Mouse (Mus musculus): Measurements from ENCODE around the gene Ncan.

Gene Ncan

DNA sequence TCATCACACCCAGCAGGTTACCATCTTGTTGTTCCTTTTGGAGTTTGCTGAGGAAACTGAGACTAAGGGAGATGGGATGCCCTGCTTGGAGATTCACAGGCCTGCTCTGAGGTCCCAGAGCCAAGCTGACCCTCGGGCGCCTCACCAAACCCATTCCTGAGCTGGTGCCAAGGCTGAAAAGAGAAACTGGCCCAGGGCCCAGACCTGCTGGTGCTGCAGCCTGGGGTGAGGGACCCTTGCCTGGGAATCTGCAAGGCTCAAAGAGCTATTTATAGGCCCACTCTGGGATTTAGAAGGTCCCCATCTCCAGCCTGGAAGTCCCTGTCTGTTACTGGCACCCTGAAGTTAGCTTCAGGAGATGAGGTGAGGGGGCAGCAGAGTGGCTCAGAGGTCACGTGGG, 7.8 kb upstream of the Ncan start:
- peak; percentile 48 for DNase-seq

DNA sequence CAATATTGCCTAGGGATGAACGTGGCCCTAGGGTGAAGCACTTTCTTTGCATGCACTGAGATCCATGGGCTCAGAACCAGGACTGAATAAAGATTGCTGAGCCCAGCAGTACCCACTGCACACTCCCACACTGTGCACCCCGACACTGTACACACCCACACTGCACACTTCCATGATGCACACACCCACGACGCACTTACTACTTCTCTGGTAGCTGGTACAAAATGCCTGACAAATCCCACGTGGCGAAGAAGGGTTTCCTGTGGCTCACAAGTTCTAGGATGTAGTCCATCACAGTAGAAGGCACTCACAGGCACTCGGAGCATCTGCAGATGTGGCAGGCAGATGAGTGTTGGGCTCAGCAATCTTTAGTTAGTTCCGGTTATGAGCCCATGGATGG, 4.3 kb upstream of the Ncan start:
- no peak for DNase-seq

DNA sequence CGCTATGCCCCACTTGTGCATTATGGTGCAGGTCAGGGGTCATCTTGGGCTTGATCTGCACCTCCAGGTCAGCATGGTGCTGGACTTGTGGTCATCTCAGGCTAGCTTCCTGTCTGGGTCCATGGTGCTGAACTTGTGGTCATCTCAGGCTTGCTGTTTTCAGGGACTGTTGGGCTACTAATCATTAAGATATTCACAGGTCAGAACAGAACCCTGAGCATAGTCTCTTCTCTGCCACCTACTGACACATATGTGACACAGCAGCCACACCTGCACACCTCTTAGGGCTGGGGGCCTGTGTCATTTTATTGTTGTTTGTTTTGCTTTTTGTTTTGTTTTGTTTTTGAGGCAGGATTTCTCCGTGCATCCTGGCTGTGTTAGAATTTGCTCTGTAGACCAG, 2.2 kb upstream of the Ncan start:
- no peak for DNase-seq

DNA sequence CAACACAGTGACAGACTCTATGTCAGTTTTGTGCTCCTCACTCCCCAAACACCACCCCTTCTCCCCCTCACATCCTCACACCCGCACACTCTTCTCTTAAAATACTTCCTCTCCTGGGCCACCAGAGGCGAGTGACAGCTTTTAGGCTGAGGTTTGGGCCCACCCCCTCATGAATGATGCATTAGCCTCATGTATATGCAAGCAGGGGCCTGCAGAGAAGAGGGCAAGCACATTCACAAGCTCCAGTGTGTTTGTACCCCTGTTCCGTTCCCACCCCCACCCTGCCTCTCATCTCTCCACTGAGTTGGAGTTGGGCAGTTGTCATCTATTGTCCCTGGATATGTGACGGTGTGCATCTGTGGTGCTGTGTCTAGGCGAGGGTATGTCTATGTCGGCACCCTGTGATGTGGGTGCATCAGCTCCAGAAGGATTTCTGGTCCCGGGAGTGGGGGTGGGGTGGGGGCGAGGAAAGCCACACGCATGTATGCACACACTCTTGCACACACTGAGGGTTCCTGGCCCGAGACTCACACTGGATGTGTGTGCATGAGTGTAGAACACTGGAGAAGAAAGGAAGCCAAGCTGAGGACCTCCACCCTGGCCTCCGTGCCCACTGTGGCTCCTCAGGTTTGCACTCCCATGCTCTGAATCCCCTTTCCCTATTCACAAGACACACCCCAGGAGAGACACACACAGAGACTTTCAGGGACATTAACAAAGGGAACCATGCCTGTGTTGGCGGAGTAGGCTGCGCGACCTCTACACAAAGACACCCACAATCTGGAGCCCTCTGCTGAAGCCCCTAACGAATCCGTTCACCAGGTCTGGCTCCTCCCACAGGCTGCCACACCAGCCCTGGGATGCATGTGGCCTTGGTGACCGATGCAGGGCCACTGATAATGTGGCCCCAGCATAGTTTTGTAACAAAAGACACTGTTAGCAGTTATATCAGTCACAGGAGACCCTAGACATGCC, 1.7 kb downstream of the Ncan start:
- no peak for DNase-seq

GRCm38 (mm10) chr8:70117611-70118010, 3.1 kb downstream of the Ncan start:
- DNase-seq = peak; percentile 15

GRCm38 (mm10) chr8:70114892-70115291, 5.8 kb downstream of the Ncan start:
- DNase-seq = no peak

DNA sequence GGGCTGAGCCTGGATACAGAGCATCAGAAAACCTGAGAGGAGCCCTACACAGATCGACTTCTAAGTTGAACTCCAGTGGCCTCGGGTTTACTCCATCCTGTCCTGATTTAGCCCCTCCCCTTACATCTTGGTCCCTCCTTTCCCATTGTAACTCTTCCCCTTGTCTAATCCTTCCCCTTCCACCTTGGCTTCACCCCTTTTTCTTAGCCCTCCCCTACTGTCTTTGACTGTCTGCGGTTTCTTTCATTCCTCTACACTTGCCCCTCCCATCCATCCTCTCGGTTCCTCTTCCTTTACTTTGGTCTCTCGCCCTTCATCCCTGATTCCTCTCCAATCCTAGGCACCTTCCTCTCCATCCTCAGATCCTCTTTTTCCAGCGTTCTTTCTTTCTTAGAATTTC, 6.2 kb downstream of the Ncan start:
- DNase-seq = no peak

DNA sequence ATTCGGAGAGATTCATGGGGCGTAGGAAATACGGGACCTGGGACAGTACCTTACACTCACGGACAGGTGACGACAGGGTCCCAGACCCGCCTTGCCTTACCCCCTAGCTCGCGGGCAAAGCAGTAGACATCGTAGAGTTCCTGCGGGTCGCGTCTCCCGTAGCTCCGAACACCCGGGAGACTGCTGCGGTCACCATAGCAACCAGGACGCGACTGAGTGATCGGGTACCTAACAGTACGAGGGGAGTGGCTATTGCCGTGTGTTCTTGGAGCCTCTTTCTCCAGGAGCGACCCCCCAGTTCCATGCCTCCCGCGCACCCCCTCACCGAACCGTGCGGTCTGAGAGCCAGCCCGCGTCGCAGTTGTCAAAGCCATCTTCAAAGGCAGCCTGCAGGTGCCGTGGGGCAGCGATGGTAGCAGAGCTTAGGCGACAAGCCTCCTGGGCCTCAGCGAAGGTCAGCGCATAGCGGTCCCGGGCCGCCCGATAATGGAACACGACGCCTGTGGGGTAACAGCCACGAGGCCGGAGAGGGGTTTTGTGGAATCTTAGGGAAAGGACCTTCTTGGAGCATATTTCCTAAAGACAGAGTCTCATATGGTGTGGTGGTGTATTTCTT, 8.2 kb downstream of the Ncan start:
- no peak for DNase-seq

- DNase-seq = no peak
These were observed 9.4 kb downstream of the Ncan start for GRCm38 (mm10) chr8:70111192-70111795.

- no peak for DNase-seq
These were observed 10.2 kb downstream of the Ncan start for GRCm38 (mm10) chr8:70110451-70110850.

DNA sequence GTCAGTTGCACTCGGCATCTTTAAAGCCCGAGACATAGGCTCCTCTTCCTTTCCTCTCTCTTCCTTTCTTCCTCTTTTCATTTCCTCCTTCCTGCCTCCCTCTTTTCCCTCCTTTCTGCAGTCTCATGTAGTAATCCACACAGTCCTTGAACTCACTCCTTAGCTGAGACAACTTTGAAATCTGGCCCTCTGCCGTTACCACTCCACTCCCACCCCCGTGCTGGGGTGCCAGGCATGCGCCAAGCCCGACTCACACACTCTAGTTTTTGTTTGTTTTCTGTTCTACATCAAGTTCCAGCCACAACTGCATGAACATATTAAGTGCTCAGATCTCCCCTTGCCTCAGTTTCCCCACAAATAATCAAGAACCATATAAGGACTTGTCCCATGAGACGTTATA, 15.8 kb downstream of the Ncan start:
- DNase-seq = no peak

DNA sequence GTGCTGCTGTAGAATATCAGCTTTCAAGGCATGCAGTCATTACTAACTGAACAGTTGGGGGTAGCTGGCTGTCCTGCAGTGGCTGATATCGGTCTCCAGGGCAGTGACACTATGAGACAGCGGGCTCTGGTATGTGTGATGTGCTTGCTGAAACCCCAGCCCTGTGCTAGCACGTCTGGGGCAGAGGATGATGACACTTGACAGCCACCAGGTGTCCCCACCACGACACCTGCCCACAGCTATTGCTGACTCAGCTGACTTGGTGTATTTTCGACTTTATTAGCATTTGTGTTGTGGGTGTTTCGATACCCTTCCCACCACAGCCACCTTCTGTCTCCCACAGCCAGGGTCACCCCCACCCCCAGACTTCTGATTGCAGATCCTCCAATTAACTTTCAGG, 16.2 kb downstream of the Ncan start:
- DNase-seq = peak; percentile 44

GRCm38 (mm10) chr8:70100241-70100640, 20.4 kb downstream of the Ncan start:
- DNase-seq = no peak

GRCm38 (mm10) chr8:70099276-70099675, 21.4 kb downstream of the Ncan start:
- no peak for DNase-seq

DNA sequence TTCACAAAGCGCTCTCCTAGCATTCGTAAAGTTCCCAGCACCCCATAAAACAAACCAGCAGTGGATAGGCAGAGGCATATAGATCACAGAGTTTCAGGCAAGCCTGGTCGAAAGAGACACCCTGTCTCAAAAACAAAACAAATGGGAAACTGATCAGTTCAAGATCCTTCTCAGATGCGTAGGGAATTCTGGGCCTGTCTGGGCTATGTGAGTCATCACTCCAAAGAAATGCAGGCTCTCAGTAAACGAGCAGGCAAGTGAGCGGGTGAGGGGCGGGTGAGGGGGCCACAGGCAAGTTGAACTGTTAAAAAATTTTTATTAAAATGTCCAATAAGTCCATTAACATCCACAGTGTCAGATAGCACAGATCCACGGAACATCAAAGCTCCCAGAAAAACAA, 27.9 kb downstream of the Ncan start:
- DNase-seq = no peak

GRCm38 (mm10) chr8:70089296-70089960, 31.2 kb downstream of the Ncan start:
- DNase-seq = no peak

- DNase-seq = peak; percentile 33
These were observed 32.6 kb downstream of the Ncan start for GRCm38 (mm10) chr8:70087836-70088650.

DNA sequence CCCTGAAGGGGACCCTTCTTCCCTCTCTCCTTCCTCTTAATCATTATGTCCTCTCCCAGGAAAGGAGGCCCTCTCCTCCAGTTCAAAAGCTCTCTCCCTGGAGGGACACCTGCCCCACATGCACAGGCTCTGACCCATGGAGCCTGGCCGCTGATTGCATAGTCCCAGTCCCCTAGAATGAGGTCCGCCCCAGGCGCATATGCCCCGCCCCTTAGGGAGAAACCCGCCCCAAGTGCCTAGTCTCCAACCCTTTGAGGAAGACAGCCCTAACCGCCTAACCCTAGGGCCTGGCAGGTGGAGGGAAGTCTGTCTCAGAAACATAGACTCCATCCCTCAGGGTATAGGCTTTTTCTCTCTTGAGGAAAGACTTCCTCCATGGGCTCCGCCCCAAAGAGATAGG, 33.4 kb downstream of the Ncan start:
- no peak for DNase-seq

- no peak for DNase-seq
These were observed 34.5 kb downstream of the Ncan start for GRCm38 (mm10) chr8:70086151-70086550.

DNA sequence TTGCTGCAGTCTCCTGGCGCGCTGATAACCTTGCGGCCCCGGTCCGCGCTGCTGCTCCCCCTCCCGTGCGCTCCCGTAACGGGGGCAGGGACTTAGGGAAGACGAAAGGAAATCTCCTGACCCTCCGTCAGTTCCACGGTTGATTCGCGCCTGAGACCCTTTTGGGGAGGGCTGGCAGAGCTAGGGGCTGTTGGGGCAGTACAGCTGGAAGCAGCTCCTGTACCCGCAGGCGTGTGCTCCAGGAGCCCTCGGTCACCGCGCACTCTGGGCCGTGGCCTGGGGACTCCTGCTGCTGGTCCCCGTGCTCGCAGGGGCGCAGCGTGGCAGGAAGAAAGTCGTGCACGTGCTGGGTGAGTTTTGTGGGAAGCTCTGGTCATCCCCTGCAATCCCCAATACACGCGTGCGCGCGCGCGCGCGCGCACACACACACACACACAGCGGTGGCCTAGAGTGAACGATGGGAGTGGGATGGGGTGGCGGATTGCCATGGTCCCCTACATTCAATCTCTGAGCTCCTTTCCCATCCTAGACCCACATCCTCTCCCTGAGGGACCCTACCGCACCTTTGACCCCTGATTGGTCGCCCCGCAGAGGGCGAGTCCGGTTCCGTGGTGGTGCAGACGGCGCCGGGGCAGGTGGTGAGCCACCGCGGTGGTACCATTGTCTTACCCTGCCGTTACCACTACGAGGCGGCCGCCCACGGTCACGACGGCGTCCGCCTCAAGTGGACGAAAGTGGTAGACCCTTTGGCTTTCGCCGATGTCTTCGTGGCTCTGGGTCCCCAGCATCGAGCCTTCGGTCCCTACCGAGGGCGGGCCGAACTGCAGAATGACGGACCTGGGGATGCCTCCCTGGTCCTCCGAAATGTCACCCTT, 36.2 kb downstream of the Ncan start:
- DNase-seq = no peak

GRCm38 (mm10) chr8:70083285-70083684, 37.4 kb downstream of the Ncan start, which contains the start of gene Hapln4:
TSS of gene Hapln4 (plus strand) at chr8:70083457.
- peak; percentile 13 for DNase-seq

Measured in lung, postnatal 14 days (tissue).